Mouse (Mus musculus): ENCODE results near the gene Isca1. TPM values are rescaled to one million over a fixed set of nuclear protein-coding genes. Genes with fewer than 3 reads are reported as not detected.

Isca1 gene
- 114 and 120 TPM in 2 replicates for polyA plus RNA-seq (2015; fragmentation: Nextera tagmentation; extraction: Ambion mirVana)

GRCm38 (mm10) chr13:59769296-59770163 lies at the start of gene Isca1:
Gene Isca1 (minus strand): TSS chr13:59769810.
- Histone ChIP-seq H3K4me2 (replicated peaks) (peak within 1 kb of the TSS; percentile 66), H3K9me3 (replicated peaks) (no peaks in the 10 kb centered on the region), H3K36me3 (peaks cover 26% of the 10 kb centered on the region), H3K4me1 (peaks cover 46% of the 10 kb centered on the region), H3K4me3 (replicated peaks) (peak within 1 kb of the TSS; percentile 91), H3K27ac (replicated peaks) (peak within 1 kb of the TSS; percentile 97), H3K27me3 (no peaks in the 10 kb centered on the region), H3K9ac (peak within 1 kb of the TSS; percentile 79)
- ATAC-seq (ENCODE audit: insufficient number of reproducible peaks, low FRiP score, low TSS enrichment, low read depth) = peak; percentile 98
- WGBS = under 1% methylated on average over 91 of the region's 91 CpGs

- ATAC-seq (ENCODE audit: insufficient number of reproducible peaks, low FRiP score, low TSS enrichment, low read depth) = no peak
- 91% methylated on average over 4 of the region's 4 CpGs for WGBS
- Histone ChIP-seq H3K4me2 (replicated peaks) (no peak overlapping the region), H3K27me3 (no peaks in the 10 kb centered on the region), H3K9me3 (replicated peaks) (no peaks in the 10 kb centered on the region), H3K4me3 (replicated peaks) (no peak overlapping the region), H3K9ac (no peak overlapping the region), H3K27ac (replicated peaks) (no peak overlapping the region), H3K36me3 (peaks cover 48% of the 10 kb centered on the region), H3K4me1 (peaks cover 31% of the 10 kb centered on the region)
These were observed 47.7 kb upstream of the Isca1 start for GRCm38 (mm10) chr13:59817352-59817751.

GRCm38 (mm10) chr13:59814109-59814591 lies 44.5 kb upstream of the Isca1 start:
- H3K4me3 ChIP-seq (replicated peaks) = no peak overlapping the region
- H3K27ac ChIP-seq (replicated peaks) = no peak overlapping the region
- WGBS = 84% methylated on average over 6 of the region's 6 CpGs
- no peaks in the 10 kb centered on the region for H3K9me3 ChIP-seq (replicated peaks)
- H3K4me1 ChIP-seq = peaks cover 6% of the 10 kb centered on the region; the same call in 1 of the 2 replicates
- no peak overlapping the region for H3K4me2 ChIP-seq (replicated peaks)
- H3K36me3 ChIP-seq = peaks cover 69% of the 10 kb centered on the region
- ATAC-seq (ENCODE audit: insufficient number of reproducible peaks, low FRiP score, low TSS enrichment, low read depth) = no peak
- H3K9ac ChIP-seq = no peak overlapping the region
- no peaks in the 10 kb centered on the region for H3K27me3 ChIP-seq

- WGBS = 94% methylated on average over 3 of the region's 3 CpGs
- no peak overlapping the region for H3K27ac ChIP-seq (replicated peaks)
- no peak overlapping the region for H3K4me3 ChIP-seq (replicated peaks)
These were observed 42.0 kb upstream of the Isca1 start for GRCm38 (mm10) chr13:59811581-59811980.

GRCm38 (mm10) chr13:59801000-59801399 lies 31.4 kb upstream of the Isca1 start:
- no peak overlapping the region for H3K9ac ChIP-seq
- no peaks in the 10 kb centered on the region for H3K4me1 ChIP-seq
- no peak overlapping the region for H3K27ac ChIP-seq (replicated peaks)
- ATAC-seq (ENCODE audit: insufficient number of reproducible peaks, low FRiP score, low TSS enrichment, low read depth) = no peak
- WGBS = 78% methylated on average over 6 of the region's 6 CpGs
- H3K36me3 ChIP-seq = peaks cover 96% of the 10 kb centered on the region
- no peaks in the 10 kb centered on the region for H3K9me3 ChIP-seq (replicated peaks)
- H3K4me3 ChIP-seq (replicated peaks) = no peak overlapping the region
- H3K4me2 ChIP-seq (replicated peaks) = no peak overlapping the region
- H3K27me3 ChIP-seq = no peaks in the 10 kb centered on the region

More at GRCm38 (mm10) chr13:59811581-59811980, 42.0 kb upstream of the Isca1 start:
- Histone ChIP-seq H3K4me2 (replicated peaks) (no peak overlapping the region), H3K9me3 (replicated peaks) (no peaks in the 10 kb centered on the region), H3K27me3 (no peaks in the 10 kb centered on the region), H3K36me3 (peaks cover 88% of the 10 kb centered on the region), H3K9ac (no peak overlapping the region), H3K4me1 (no peaks in the 10 kb centered on the region)
- ATAC-seq (ENCODE audit: insufficient number of reproducible peaks, low FRiP score, low TSS enrichment, low read depth) = no peak

- H3K4me3 ChIP-seq (replicated peaks) = no peak overlapping the region
- WGBS = 80% methylated on average over 2 of the region's 2 CpGs
- no peak overlapping the region for H3K27ac ChIP-seq (replicated peaks)
- H3K4me2 ChIP-seq (replicated peaks) = no peak overlapping the region
- no peaks in the 10 kb centered on the region for H3K9me3 ChIP-seq (replicated peaks)
- H3K4me1 ChIP-seq = no peaks in the 10 kb centered on the region
- no peaks in the 10 kb centered on the region for H3K27me3 ChIP-seq
- no peak overlapping the region for H3K9ac ChIP-seq
- peaks cover 96% of the 10 kb centered on the region for H3K36me3 ChIP-seq
- no peak for ATAC-seq (ENCODE audit: insufficient number of reproducible peaks, low FRiP score, low TSS enrichment, low read depth)
These were observed 30.5 kb upstream of the Isca1 start for GRCm38 (mm10) chr13:59800077-59800476.

GRCm38 (mm10) chr13:59798306-59798705 lies 28.7 kb upstream of the Isca1 start:
- Histone ChIP-seq H3K9ac (no peak overlapping the region), H3K4me1 (no peaks in the 10 kb centered on the region), H3K27ac (replicated peaks) (no peak overlapping the region), H3K4me2 (replicated peaks) (no peak overlapping the region), H3K9me3 (replicated peaks) (no peaks in the 10 kb centered on the region), H3K36me3 (peaks cover 94% of the 10 kb centered on the region), H3K4me3 (replicated peaks) (no peak overlapping the region), H3K27me3 (no peaks in the 10 kb centered on the region)
- WGBS = 90% methylated on average over 1 of the region's 1 CpGs
- no peak for ATAC-seq (ENCODE audit: insufficient number of reproducible peaks, low FRiP score, low TSS enrichment, low read depth)

- H3K9me3 ChIP-seq (replicated peaks) = no peaks in the 10 kb centered on the region
- H3K4me3 ChIP-seq (replicated peaks) = no peak overlapping the region
- H3K27ac ChIP-seq (replicated peaks) = no peak overlapping the region
- ATAC-seq (ENCODE audit: insufficient number of reproducible peaks, low FRiP score, low TSS enrichment, low read depth) = no peak
- H3K4me2 ChIP-seq (replicated peaks) = no peak overlapping the region
- peaks cover 90% of the 10 kb centered on the region for H3K36me3 ChIP-seq
- H3K9ac ChIP-seq = no peak overlapping the region
- WGBS = 85% methylated on average over 9 of the region's 9 CpGs
- no peaks in the 10 kb centered on the region for H3K4me1 ChIP-seq
- H3K27me3 ChIP-seq = no peaks in the 10 kb centered on the region
These were observed 26.8 kb upstream of the Isca1 start for GRCm38 (mm10) chr13:59796466-59796848.

- no peak overlapping the region for H3K9ac ChIP-seq
- H3K4me2 ChIP-seq (replicated peaks) = no peak overlapping the region
- peaks cover 90% of the 10 kb centered on the region for H3K36me3 ChIP-seq
These were observed 26.3 kb upstream of the Isca1 start for GRCm38 (mm10) chr13:59795807-59796465.

GRCm38 (mm10) chr13:59794786-59795185 lies 25.2 kb upstream of the Isca1 start:
- H3K4me3 ChIP-seq (replicated peaks) = no peak overlapping the region
- 91% methylated on average over 1 of the region's 1 CpGs for WGBS
- H3K36me3 ChIP-seq = peaks cover 90% of the 10 kb centered on the region
- no peaks in the 10 kb centered on the region for H3K4me1 ChIP-seq
- no peaks in the 10 kb centered on the region for H3K27me3 ChIP-seq
- no peak overlapping the region for H3K27ac ChIP-seq (replicated peaks)
- no peak overlapping the region for H3K9ac ChIP-seq
- no peaks in the 10 kb centered on the region for H3K9me3 ChIP-seq (replicated peaks)
- no peak for ATAC-seq (ENCODE audit: insufficient number of reproducible peaks, low FRiP score, low TSS enrichment, low read depth)
- H3K4me2 ChIP-seq (replicated peaks) = no peak overlapping the region

More at GRCm38 (mm10) chr13:59795807-59796465, 26.3 kb upstream of the Isca1 start:
- H3K9me3 ChIP-seq (replicated peaks) = no peaks in the 10 kb centered on the region
- no peak overlapping the region for H3K27ac ChIP-seq (replicated peaks)
- no peak for ATAC-seq (ENCODE audit: insufficient number of reproducible peaks, low FRiP score, low TSS enrichment, low read depth)
- 95% methylated on average over 6 of the region's 6 CpGs for WGBS
- H3K4me3 ChIP-seq (replicated peaks) = no peak overlapping the region
- no peaks in the 10 kb centered on the region for H3K4me1 ChIP-seq
- no peaks in the 10 kb centered on the region for H3K27me3 ChIP-seq

- 90% methylated on average over 7 of the region's 7 CpGs for WGBS
These were observed 12.5 kb upstream of the Isca1 start, which contains the start of gene Gm49354 for GRCm38 (mm10) chr13:59782145-59782544. Gene Gm49354 (minus strand): TSS chr13:59782245.

More at GRCm38 (mm10) chr13:59782145-59782544, 12.5 kb upstream of the Isca1 start, which contains the start of gene Gm49354:
- Histone ChIP-seq H3K4me3 (replicated peaks) (no peak within 1 kb of the TSS), H3K27ac (replicated peaks) (no peak within 1 kb of the TSS), H3K9me3 (replicated peaks) (no peaks in the 10 kb centered on the region), H3K4me1 (no peaks in the 10 kb centered on the region), H3K36me3 (peaks cover 96% of the 10 kb centered on the region), H3K27me3 (no peaks in the 10 kb centered on the region), H3K9ac (no peak within 1 kb of the TSS), H3K4me2 (replicated peaks) (no peak within 1 kb of the TSS)
- ATAC-seq (ENCODE audit: insufficient number of reproducible peaks, low FRiP score, low TSS enrichment, low read depth) = no peak

Measured in embryonic facial prominence, embryonic 15.5 days (tissue).